Mouse (Mus musculus): ENCODE measurements around the gene Pik3ca.
A peak's percentile ranks its signal among the peaks of the same experiment; 100 is the strongest.

Gene Pik3ca

GRCm38 (mm10) chr3:32397461-32398174, at the start of gene Pik3ca:
Gene Pik3ca (plus strand): TSS chr3:32397671.
- DNase-seq (ENCODE audit: low spot score) = no peak

GRCm38 (mm10) chr3:32347881-32348280, 49.6 kb upstream of the Pik3ca start:
- peak; percentile 48 for DNase-seq (ENCODE audit: low spot score)

GRCm38 (mm10) chr3:32361221-32361620, 36.2 kb upstream of the Pik3ca start:
- no peak for DNase-seq (ENCODE audit: low spot score)

- no peak for DNase-seq (ENCODE audit: low spot score)
These were observed 33.3 kb upstream of the Pik3ca start for GRCm38 (mm10) chr3:32364195-32364594.

GRCm38 (mm10) chr3:32364841-32365545, 32.5 kb upstream of the Pik3ca start:
- DNase-seq (ENCODE audit: low spot score) = no peak

- DNase-seq (ENCODE audit: low spot score) = peak; percentile 26
These were observed 31.8 kb upstream of the Pik3ca start, which contains the start of gene Zmat3 for GRCm38 (mm10) chr3:32365546-32366245. Gene Zmat3 (minus strand): TSS chr3:32366014.

GRCm38 (mm10) chr3:32366246-32366734, 31.2 kb upstream of the Pik3ca start:
- no peak for DNase-seq (ENCODE audit: low spot score)

- no peak for DNase-seq (ENCODE audit: low spot score)
These were observed 30.0 kb upstream of the Pik3ca start for GRCm38 (mm10) chr3:32367516-32367915.

GRCm38 (mm10) chr3:32371957-32372356, 25.5 kb upstream of the Pik3ca start:
- DNase-seq (ENCODE audit: low spot score) = no peak

GRCm38 (mm10) chr3:32372470-32372869, 25.0 kb upstream of the Pik3ca start:
- DNase-seq (ENCODE audit: low spot score) = no peak

GRCm38 (mm10) chr3:32373236-32373635, 24.2 kb upstream of the Pik3ca start:
- DNase-seq (ENCODE audit: low spot score) = no peak

GRCm38 (mm10) chr3:32379891-32380290, 17.6 kb upstream of the Pik3ca start:
- DNase-seq (ENCODE audit: low spot score) = no peak

GRCm38 (mm10) chr3:32381556-32381955, 15.9 kb upstream of the Pik3ca start:
- DNase-seq (ENCODE audit: low spot score) = no peak

GRCm38 (mm10) chr3:32392841-32393240, 4.6 kb upstream of the Pik3ca start:
- no peak for DNase-seq (ENCODE audit: low spot score)

GRCm38 (mm10) chr3:32393986-32394385, 3.5 kb upstream of the Pik3ca start:
- DNase-seq (ENCODE audit: low spot score) = no peak

- DNase-seq (ENCODE audit: low spot score) = no peak
These were observed 1.5 kb upstream of the Pik3ca start for GRCm38 (mm10) chr3:32395771-32396551.

- DNase-seq (ENCODE audit: low spot score) = peak; percentile 83
These were observed 544 bp upstream of the Pik3ca start for GRCm38 (mm10) chr3:32396794-32397460.

- no peak for DNase-seq (ENCODE audit: low spot score)
These were observed 686 bp downstream of the Pik3ca start for GRCm38 (mm10) chr3:32398175-32398538.

GRCm38 (mm10) chr3:32398623-32399022, 1.2 kb downstream of the Pik3ca start:
- DNase-seq (ENCODE audit: low spot score) = no peak

- DNase-seq (ENCODE audit: low spot score) = no peak
These were observed 1.9 kb downstream of the Pik3ca start for GRCm38 (mm10) chr3:32399381-32399780.

- DNase-seq (ENCODE audit: low spot score) = no peak
These were observed 2.5 kb downstream of the Pik3ca start for GRCm38 (mm10) chr3:32399931-32400330.
